27 mouse cellular contexts compared by ENCODE assay signal in genomic region chr1:152041005-152041404, GRCm38 (mm10).
"Had no signal": no experiment of that assay in that cellular context is flagged by ENCODE, and none has a peak within 500 bp of the region (broad histone marks: within the 10 kb centered on the region; RNA-seq: fewer than 3 reads in every experiment).

No protein-coding gene starts in this region.

- H3K9ac ChIP-seq: embryonic facial prominence, embryonic 12.5 days; embryonic facial prominence, embryonic 13.5 days; embryonic facial prominence, embryonic 15.5 days; forebrain, embryonic 12.5 days; forebrain, embryonic 13.5 days; forebrain, embryonic 15.5 days had no signal

- ATAC-seq: forebrain, embryonic 13.5 days; forebrain, embryonic 14.5 days; forebrain, embryonic 15.5 days; forebrain, embryonic 16.5 days had no signal

- H3K4me2 ChIP-seq: embryonic facial prominence, embryonic 12.5 days; embryonic facial prominence, embryonic 13.5 days; embryonic facial prominence, embryonic 15.5 days; forebrain, embryonic 12.5 days; forebrain, embryonic 13.5 days; forebrain, embryonic 15.5 days had no signal

- DNase-seq: cerebellum, adult 2 months; cerebellum, adult 8-10 months; cerebellum, adult 9-10 months; cerebellum, adult 9-11 months; cerebellum, postnatal 10 days; cerebellum, postnatal 14 days; cerebellum, postnatal 25 days; cerebellum, postnatal 36 days; embryo, embryonic 11 days; gastrocnemius, adult 2 months; gastrocnemius, postnatal 10 days; gastrocnemius, postnatal 14 days; gastrocnemius, postnatal 25 days; gastrocnemius, postnatal 36 days; heart, adult 18-20 months; heart, adult 2 months had no signal

- H3K36me3 ChIP-seq: embryonic facial prominence, embryonic 10.5 days; embryonic facial prominence, embryonic 12.5 days; embryonic facial prominence, embryonic 13.5 days; embryonic facial prominence, embryonic 15.5 days; forebrain, embryonic 10.5 days; forebrain, embryonic 12.5 days; forebrain, embryonic 15.5 days had no signal

- H3K9me3 ChIP-seq: embryonic facial prominence, embryonic 10.5 days; embryonic facial prominence, embryonic 12.5 days; embryonic facial prominence, embryonic 13.5 days; embryonic facial prominence, embryonic 15.5 days; forebrain, embryonic 10.5 days; forebrain, embryonic 12.5 days; forebrain, embryonic 13.5 days; forebrain, embryonic 15.5 days had no signal

- H3K27ac ChIP-seq: embryonic facial prominence, embryonic 10.5 days; embryonic facial prominence, embryonic 12.5 days; embryonic facial prominence, embryonic 13.5 days; embryonic facial prominence, embryonic 15.5 days; forebrain, embryonic 10.5 days; forebrain, embryonic 12.5 days; forebrain, embryonic 13.5 days; forebrain, embryonic 15.5 days; heart, adult 2 months had no signal

- H3K4me3 ChIP-seq: embryonic facial prominence, embryonic 10.5 days; embryonic facial prominence, embryonic 12.5 days; embryonic facial prominence, embryonic 13.5 days; embryonic facial prominence, embryonic 15.5 days; erythroblast, embryonic 14.5 days; forebrain, embryonic 10.5 days; forebrain, embryonic 12.5 days; forebrain, embryonic 13.5 days; forebrain, embryonic 15.5 days; gastrocnemius, adult 2 months; heart, adult 2 months had no signal

- H3K27me3 ChIP-seq: embryonic facial prominence, embryonic 12.5 days; embryonic facial prominence, embryonic 13.5 days; embryonic facial prominence, embryonic 15.5 days; forebrain, embryonic 12.5 days; forebrain, embryonic 13.5 days; forebrain, embryonic 15.5 days had no signal
